Mouse (Mus musculus) small intestine, adult 2 months (tissue): ENCODE results near the gene Pnma1. TPM values are rescaled to one million over a fixed set of nuclear protein-coding genes. Genes with fewer than 3 reads are reported as not detected.

Experiments used
- H3K27ac ChIP-seq: fragments of 200-500 bp; 2 replicates; pipeline ENCODE4 v1.5.1; 2012; ENCODE audit warnings: low read depth, low read length, control low read depth, inconsistent platforms; ENCODE audit not compliant: insufficient read depth
- H3K27me3 ChIP-seq: fragments of 200-500 bp; 2 replicates; pipeline ENCODE4 v1.6.1; 2012; ENCODE audit warnings: mild to moderate bottlenecking, moderate library complexity, low read length, inconsistent platforms; ENCODE audit not compliant: control insufficient read depth, insufficient read depth
- H3K36me3 ChIP-seq: fragments of 200-500 bp; 2 replicates; pipeline ENCODE4 v1.6.1; 2012; ENCODE audit warnings: mild to moderate bottlenecking, low read length, control low read depth, inconsistent platforms; ENCODE audit not compliant: control insufficient read depth, insufficient read depth
- H3K4me1 ChIP-seq: fragments of 200-500 bp; 2 replicates; pipeline ENCODE4 v1.6.1; 2012; ENCODE audit warnings: low read length, inconsistent platforms, mixed read lengths; ENCODE audit not compliant: control insufficient read depth, insufficient read depth, insufficient read length
- H3K4me3 ChIP-seq: fragments of 200-500 bp; 2 replicates; pipeline ENCODE4 v1.5.1; 2012; ENCODE audit warnings: low read depth, mild to moderate bottlenecking, control low read depth, inconsistent platforms, low read length, moderate library complexity
- CTCF ChIP-seq: fragments of 200-500 bp; IDR thresholded peaks from 2 replicates; pipeline ENCODE4 v1.5.1; 2012; ENCODE audit warnings: low read depth, mild to moderate bottlenecking, control low read depth, inconsistent platforms, low read length, moderate library complexity, mixed read lengths; ENCODE audit not compliant: insufficient replicate concordance, insufficient read length; ENCODE audit errors: extremely low read depth
- POLR2A ChIP-seq: fragments of 200-500 bp; IDR thresholded peaks from 2 replicates; pipeline ENCODE4 v1.6.1; 2012; ENCODE audit warnings: low read depth, mild to moderate bottlenecking, control low read depth, inconsistent platforms, low read length, moderate library complexity
- WGBS: fragments of 180-500 bp; shearing (Covaris S2); methylation state at CpG from one replicate; pipeline ENCODE4 v1.1.7; 2018; 5-methylcytosine and 5-hydroxymethylcytosine counted together
- polyA plus RNA-seq: library from polyadenylated mRNA; depleted of rRNA; stranded (reverse); fragments of >200 nt; gene quantifications from 2 replicates; pipeline ENCODE4 v1.2.3, GENCODE M21; 2012; rRNA removed

Pnma1 gene
- polyA plus RNA-seq, 1 experiment = 0.33 TPM

DNA sequence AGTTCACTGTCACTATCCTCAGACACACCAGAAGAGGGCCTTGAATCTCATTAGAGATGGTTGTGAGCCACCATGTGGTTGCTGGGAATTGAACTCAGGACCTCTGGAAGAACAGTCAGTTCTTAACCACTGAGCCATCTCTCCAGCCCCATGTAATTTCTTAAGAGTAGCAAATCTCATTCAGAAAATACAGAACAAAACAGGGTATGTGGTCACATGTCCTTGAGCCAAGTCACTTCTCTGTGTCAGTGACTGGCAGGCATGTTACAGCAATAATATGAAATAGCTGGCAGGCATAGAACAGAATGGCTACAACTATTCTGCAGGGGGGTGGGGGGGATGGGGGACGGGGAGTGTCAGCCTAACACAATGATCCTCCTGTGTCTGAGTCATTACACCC, 48.2 kb downstream of the Pnma1 start:
- no peaks in the 10 kb centered on the region for H3K36me3 ChIP-seq
- H3K4me1 ChIP-seq = peaks cover 2% of the 10 kb centered on the region; the same call in 1 of the 2 replicates
- TF ChIP-seq POLR2A (no peak), CTCF (no peak)
- H3K27ac ChIP-seq = no peak overlapping the region
- no peaks in the 10 kb centered on the region for H3K27me3 ChIP-seq
- H3K4me3 ChIP-seq = no peak overlapping the region
- WGBS = 38% methylated on average over 1 of the region's 1 CpGs

DNA sequence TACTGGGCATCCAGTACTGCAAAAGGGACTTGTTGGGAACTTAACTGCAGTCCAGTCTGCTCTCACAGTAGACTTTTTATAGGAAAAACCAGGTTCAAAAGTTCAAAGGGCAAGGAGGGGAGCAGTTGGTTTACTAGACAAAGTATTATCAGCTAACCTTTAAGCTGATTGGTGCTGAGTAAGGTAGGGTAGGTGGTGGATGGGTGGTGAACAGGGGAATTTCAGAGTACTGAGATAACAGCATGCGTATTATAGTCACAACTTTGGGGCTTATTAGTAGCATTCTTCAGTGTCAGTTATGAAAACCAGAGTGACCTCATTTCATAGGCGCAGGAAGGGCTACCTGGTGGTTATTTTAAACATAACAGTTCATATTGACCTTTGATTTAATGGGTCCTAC, 48.7 kb downstream of the Pnma1 start:
- H3K36me3 ChIP-seq = no peaks in the 10 kb centered on the region
- no peaks in the 10 kb centered on the region for H3K27me3 ChIP-seq
- H3K27ac ChIP-seq = no peak overlapping the region
- H3K4me3 ChIP-seq = no peak overlapping the region
- peaks cover 2% of the 10 kb centered on the region; the same call in 1 of the 2 replicates for H3K4me1 ChIP-seq
- 69% methylated on average over 2 of the region's 2 CpGs for WGBS
- TF ChIP-seq POLR2A (no peak), CTCF (no peak)

Other genes with a start within 250 kb of the Pnma1 start
- 57.1 and 141 TPM in 2 replicates for gene Numb, start 226.6 kb downstream of the Pnma1 start, polyA plus RNA-seq
- 11.5 and 17.7 TPM in 2 replicates for gene Riox1, start 197.9 kb downstream of the Pnma1 start, polyA plus RNA-seq
- not detected in 2 replicates for gene Heatr4, start 163.6 kb downstream of the Pnma1 start, polyA plus RNA-seq
- gene Acot2, start 160.6 kb downstream of the Pnma1 start, polyA plus RNA-seq = 4.4 and 7.6 TPM in 2 replicates
- gene Acot1, start 139.0 kb downstream of the Pnma1 start, polyA plus RNA-seq = 2.7 and 2.9 TPM in 2 replicates
- gene Acot4, start 110.1 kb downstream of the Pnma1 start, polyA plus RNA-seq = 7.7 and 34.2 TPM in 2 replicates
- not detected in 2 replicates for gene Gm49366, start 109.6 kb downstream of the Pnma1 start, polyA plus RNA-seq
- not detected in 2 replicates for gene Acot3, start 96.3 kb downstream of the Pnma1 start, polyA plus RNA-seq
- gene Acot5, start 79.2 kb downstream of the Pnma1 start, polyA plus RNA-seq = not detected in 2 replicates
- 0.77 and 0.86 TPM in 2 replicates for gene Acot6, start 47.8 kb downstream of the Pnma1 start, polyA plus RNA-seq
- 0.38 and 0.68 TPM in 2 replicates for gene Dnal1, start 34.1 kb downstream of the Pnma1 start, polyA plus RNA-seq
- 8.9 and 25.9 TPM in 2 replicates for gene Elmsan1, start 70.4 kb upstream of the Pnma1 start, polyA plus RNA-seq
- gene Ptgr2, start 136.7 kb upstream of the Pnma1 start, polyA plus RNA-seq = 2.4 and 6.7 TPM in 2 replicates
- 17.4 and 20.5 TPM in 2 replicates for gene Zfp410, start 168.4 kb upstream of the Pnma1 start, polyA plus RNA-seq
- gene Coq6, start 213.2 kb upstream of the Pnma1 start, polyA plus RNA-seq = 26.3 and 29.9 TPM in 2 replicates
- gene Fam161b, start 213.3 kb upstream of the Pnma1 start, polyA plus RNA-seq = 0.14 and 0.34 TPM in 2 replicates